Mouse (Mus musculus) monocyte, adult 2 months (primary cell): Measurements from ENCODE around the gene Slc10a1.

ENCODE experiments used
- DNase-seq, 2 experiments: peaks; one replicate each; pipeline ENCODE4 v3.0.0; 2022; ENCODE audit warnings: low spot score in 2 of 2, low read depth in 1 of 2

Slc10a1 gene

GRCm38 (mm10) chr12:80930141-80930540 lies 38.4 kb downstream of the Slc10a1 start:
- no peak for DNase-seq

- no peak for DNase-seq
Observed at GRCm38 (mm10) chr12:80928881-80929280, 39.6 kb downstream of the Slc10a1 start.

GRCm38 (mm10) chr12:80927518-80927917 lies 41.0 kb downstream of the Slc10a1 start:
- no peak for DNase-seq

- DNase-seq: no peak
Observed at GRCm38 (mm10) chr12:80926550-80926949, 42.0 kb downstream of the Slc10a1 start.

- DNase-seq: no peak
Observed at GRCm38 (mm10) chr12:80925919-80926318, 42.6 kb downstream of the Slc10a1 start.

- no peak for DNase-seq
Observed at GRCm38 (mm10) chr12:80924205-80924604, 44.3 kb downstream of the Slc10a1 start.

- DNase-seq: no peak
Observed at GRCm38 (mm10) chr12:80923602-80924001, 44.9 kb downstream of the Slc10a1 start.

GRCm38 (mm10) chr12:80922869-80923268 lies 45.6 kb downstream of the Slc10a1 start:
- DNase-seq: no peak

- DNase-seq: no peak
Observed at GRCm38 (mm10) chr12:80921301-80921700, 47.2 kb downstream of the Slc10a1 start.

GRCm38 (mm10) chr12:80917764-80918163 lies 50.7 kb downstream of the Slc10a1 start:
- peak in 1 of 2 experiments; percentile 11 for DNase-seq

GRCm38 (mm10) chr12:80909631-80910030 lies 58.9 kb downstream of the Slc10a1 start:
- no peak for DNase-seq
